Comparison of ENCODE assay signal across 8 mouse cellular contexts in genomic region chr8:67405947-67406346, GRCm38 (mm10).
DNase-seq lines count a peak whose midpoint lies in the region; ATAC-seq lines count a peak whose summit lies in the region.

No protein-coding gene starts in this region.

- H3K27ac ChIP-seq in kidney, embryonic 15.5 days, result no peak overlapping the region
- H3K27ac ChIP-seq in kidney, embryonic 16.5 days (ENCODE audit: low read length), result no peak overlapping the region

- peak; percentile 20 for DNase-seq in MN1 (ENCODE audit: low spot score)
- DNase-seq in embryo, embryonic 11 days, result peak; percentile 66
- DNase-seq in kidney, postnatal 36 days, result peak; percentile 1 to 30
- peak; percentile 85 for DNase-seq in retina, embryonic 14.5 days (ENCODE audit: low spot score)
- DNase-seq in ovary, postnatal 10 days (ENCODE audit: low spot score), result no peak

- H3K4me3 ChIP-seq in kidney, embryonic 15.5 days (replicated peaks), result no peak overlapping the region
- no peak overlapping the region for H3K4me3 ChIP-seq in kidney, embryonic 16.5 days (ENCODE audit: low read length)

- 0 out of 2 replicates have a peak, but pooled peaks have one; percentile 54 for ATAC-seq in kidney, embryonic 15.5 days (replicated peaks; ENCODE audit: low FRiP score)
- no peak for ATAC-seq in kidney, embryonic 16.5 days (ENCODE audit: low FRiP score, low TSS enrichment)
- ATAC-seq in activated CD4-positive, CD25-positive, alpha-beta regulatory T cell, adult 4 months, result no peak

- no peak overlapping the region for H3K9ac ChIP-seq in kidney, embryonic 15.5 days
- H3K9ac ChIP-seq in kidney, embryonic 16.5 days (replicated peaks; ENCODE audit: low read length), result no peak overlapping the region

- no peaks in the 10 kb centered on the region for H3K36me3 ChIP-seq in kidney, embryonic 15.5 days
- H3K36me3 ChIP-seq in kidney, embryonic 16.5 days (ENCODE audit: insufficient read depth, low read length), result no peaks in the 10 kb centered on the region

- no peaks in the 10 kb centered on the region for H3K27me3 ChIP-seq in kidney, embryonic 15.5 days
- H3K27me3 ChIP-seq in kidney, embryonic 16.5 days (ENCODE audit: insufficient read depth, low read length), result no peaks in the 10 kb centered on the region

- no peak overlapping the region for H3K4me2 ChIP-seq in kidney, embryonic 15.5 days
- H3K4me2 ChIP-seq in kidney, embryonic 16.5 days (replicated peaks; ENCODE audit: low read depth, low read length), result no peak overlapping the region

- H3K4me1 ChIP-seq in kidney, embryonic 15.5 days, result no peaks in the 10 kb centered on the region
- no peaks in the 10 kb centered on the region for H3K4me1 ChIP-seq in kidney, embryonic 16.5 days (ENCODE audit: insufficient read depth, low read length)

- WGBS in kidney, embryonic 15.5 days, result 43% methylated on average over 10 of the region's 10 CpGs
- 35% methylated on average over 10 of the region's 10 CpGs for WGBS in kidney, embryonic 16.5 days

- no peaks in the 10 kb centered on the region for H3K9me3 ChIP-seq in kidney, embryonic 15.5 days (replicated peaks)
- no peaks in the 10 kb centered on the region for H3K9me3 ChIP-seq in kidney, embryonic 16.5 days (ENCODE audit: low read length)
